Mouse (Mus musculus): Measurements from ENCODE around the gene Tpcn2.

The Tpcn2 gene

GRCm38 (mm10) chr7:145283487-145284187 is at the start of gene Tpcn2:
TSS of gene Tpcn2 (minus strand) at chr7:145284011.
- DNase-seq: peak; percentile 96 to 97

DNA sequence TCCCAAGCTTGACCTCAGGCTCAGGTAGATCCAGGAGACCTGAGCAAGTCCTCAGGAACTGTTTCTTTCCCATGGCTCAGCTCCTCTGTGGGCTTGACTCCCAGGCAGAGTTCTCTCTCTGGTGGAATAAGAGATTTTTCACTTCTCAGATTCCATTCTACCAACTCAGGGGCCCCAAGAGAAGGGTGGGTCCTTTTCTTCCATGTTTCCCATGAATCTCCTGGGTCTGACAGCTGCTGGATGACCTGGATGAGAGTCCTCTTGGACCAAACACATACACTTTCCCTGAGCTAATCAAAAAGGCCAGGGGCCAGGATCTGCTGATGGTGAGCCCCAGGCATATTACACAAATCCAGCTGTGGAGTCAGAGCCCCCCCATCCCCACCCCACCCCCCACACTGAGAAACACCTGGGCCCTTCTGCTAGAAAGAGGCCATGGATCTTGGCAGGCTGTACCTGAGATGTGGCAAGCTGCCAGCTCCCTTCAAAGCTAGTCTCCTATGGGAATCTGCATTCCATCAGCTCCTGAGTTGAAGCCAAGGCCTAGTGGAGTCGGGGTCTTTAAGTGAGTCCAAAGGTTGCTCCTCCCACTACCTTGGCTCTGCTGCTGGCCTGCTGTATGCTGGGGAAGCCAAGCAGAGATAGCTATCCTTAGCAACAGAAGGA is 48.7 kb upstream of the Tpcn2 start:
- DNase-seq: peak; percentile 43 to 57

- no peak for DNase-seq
Observed at GRCm38 (mm10) chr7:145330641-145331040, 46.8 kb upstream of the Tpcn2 start.

DNA sequence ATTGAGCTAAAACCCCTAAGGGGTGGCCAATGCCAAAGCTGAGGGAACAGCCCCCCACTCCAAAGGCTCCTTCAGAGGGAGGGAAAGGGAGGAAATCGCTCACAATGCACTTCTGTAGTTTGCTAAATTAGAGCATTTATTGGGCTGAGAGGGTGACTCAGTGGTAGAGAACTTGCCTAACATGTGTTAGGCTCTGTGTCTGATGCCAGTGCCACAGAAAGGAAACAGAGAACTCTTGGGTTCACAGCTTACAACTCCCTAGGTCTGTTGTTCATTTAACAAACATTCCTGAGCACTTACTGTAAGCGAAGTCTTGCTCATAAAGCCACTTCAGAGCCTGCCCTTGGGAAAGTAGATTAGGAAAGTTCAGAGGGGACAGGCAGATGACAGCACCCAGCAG is 46.2 kb upstream of the Tpcn2 start:
- DNase-seq: no peak

GRCm38 (mm10) chr7:145325697-145326096 is 41.9 kb upstream of the Tpcn2 start:
- DNase-seq: no peak

- no peak for DNase-seq
Observed at GRCm38 (mm10) chr7:145323607-145324006, 39.8 kb upstream of the Tpcn2 start.

DNA sequence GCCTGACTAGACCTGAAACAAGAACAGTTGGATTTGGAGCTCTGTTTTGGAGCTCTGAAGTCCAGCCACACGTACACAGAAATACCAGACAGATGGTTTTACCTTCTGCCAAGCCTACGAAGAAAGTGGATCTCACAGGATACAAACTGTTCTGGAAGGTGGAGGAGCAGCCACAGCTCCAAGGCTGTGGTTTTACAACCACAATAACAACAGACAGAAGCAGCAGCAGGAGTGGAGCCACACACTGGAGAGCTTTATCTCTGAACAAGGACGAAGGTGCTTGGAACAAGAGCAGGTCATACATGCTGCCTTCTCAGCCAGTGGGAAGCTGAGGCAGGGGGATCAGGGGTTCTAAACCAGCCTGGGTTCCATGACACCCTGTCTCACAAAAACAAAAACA is 35.7 kb upstream of the Tpcn2 start:
- DNase-seq: no peak

- no peak for DNase-seq
Observed at GRCm38 (mm10) chr7:145317522-145317921, 33.7 kb upstream of the Tpcn2 start.

DNA sequence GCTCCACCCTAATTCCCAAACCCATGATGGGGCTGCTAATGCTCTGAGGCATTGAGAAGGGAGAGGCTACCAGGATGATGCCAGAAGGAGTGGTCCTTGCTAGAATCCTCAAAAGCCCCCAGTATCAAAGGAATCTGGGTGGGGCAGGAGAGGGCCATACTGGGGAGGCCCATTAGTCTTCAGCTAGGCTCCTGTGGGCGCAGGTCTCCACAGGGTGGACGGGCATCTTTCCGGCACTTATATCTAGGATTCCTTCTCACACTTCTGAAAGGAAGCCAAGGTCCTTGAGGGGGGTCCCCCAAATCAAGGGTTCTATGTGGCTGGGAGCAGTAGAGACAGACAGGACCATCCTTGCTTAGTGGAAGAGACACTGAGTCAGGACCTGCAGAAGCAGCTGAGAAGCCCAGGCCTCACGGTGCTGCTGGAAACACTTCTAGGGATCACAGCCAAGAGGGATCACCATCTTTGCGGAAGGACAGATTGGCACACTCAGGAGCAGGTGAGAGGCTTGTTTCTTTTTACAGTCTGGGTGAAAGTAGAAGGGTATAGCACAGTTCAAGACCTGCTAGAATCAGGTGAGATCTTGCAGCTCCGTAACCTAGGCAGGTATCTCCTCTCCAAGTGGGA is 31.1 kb upstream of the Tpcn2 start, which contains the start of gene Mrgprd:
Mrgprd (plus strand) TSS at position 51 of the 627 bp plus-strand sequence.
- DNase-seq: no peak

DNA sequence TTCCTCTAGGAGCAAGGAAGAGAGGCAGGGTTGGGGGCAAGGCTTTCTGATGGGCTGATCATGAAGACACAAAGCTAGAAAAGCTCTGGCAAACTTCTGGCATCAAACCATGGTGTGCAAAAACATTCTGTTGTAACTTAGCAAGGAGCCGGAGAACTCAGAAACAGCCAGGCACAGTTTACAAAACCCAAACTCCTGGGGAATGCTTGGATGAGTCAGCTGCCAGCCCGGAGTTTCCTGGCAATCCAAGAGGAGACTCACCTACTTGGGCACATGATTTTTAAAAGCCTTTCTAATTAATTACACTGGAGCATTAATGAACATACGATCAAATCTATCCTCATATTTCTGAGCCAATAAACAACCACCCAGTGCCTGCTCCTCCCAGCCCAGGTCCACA is 28.3 kb upstream of the Tpcn2 start:
- DNase-seq: no peak

DNA sequence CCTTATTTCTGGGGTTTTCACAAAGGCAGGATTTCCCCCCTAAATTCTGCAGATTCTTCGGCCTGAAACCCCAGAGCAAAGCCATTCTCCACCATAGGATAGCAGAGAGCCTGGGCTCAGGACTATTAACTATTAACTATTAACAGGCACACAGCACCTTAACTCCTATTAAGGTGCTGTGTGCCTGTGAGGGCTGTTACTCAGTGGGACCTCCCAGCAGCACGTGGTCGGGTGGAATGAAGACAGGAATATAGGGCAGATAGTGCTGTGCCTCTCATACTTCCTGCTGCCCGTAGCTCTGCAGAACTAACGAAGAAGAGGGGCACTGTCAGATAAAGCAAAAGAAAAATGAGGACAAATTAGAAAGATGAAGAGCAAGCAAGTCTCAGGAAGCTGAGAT is 26.7 kb upstream of the Tpcn2 start:
- no peak for DNase-seq

- no peak for DNase-seq
Observed at GRCm38 (mm10) chr7:145309877-145310276, 26.1 kb upstream of the Tpcn2 start.

DNA sequence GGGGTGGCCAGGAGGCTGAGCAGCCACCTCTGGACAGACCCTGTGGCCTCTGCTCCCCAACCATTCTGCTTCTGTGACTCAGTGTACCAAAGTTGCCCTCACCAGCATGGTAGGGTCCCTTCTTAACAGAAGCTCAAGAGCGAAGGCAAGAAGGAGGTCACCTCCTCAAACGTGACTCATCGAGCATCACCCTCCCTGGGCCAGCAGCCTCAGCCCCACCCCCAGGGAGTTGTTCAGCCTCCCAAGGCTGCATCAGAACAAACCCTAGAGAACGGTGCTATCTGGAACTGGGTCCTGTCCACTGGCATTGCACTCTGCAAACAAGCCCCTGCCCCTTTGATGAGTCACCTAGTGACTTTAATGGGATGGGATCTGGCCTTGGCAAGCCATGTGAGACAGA is 25.1 kb upstream of the Tpcn2 start:
- DNase-seq: no peak

GRCm38 (mm10) chr7:145308061-145308675 is 24.4 kb upstream of the Tpcn2 start:
- DNase-seq: no peak

DNA sequence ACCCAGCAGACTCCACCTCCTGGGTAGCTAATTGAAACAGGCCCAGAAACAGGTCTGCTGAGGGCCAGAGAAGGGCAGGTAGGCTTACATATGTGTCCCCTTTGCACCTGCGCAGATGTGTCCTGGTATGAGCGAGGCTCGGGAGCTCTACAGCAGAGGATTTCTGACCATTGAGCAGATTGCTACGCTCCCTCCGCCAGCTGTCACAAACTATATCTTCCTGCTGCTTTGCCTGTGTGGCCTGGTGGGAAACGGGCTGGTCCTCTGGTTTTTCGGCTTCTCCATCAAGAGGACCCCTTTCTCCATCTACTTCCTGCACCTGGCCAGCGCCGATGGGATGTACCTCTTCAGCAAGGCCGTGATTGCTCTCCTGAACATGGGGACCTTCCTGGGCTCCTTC is 23.8 kb upstream of the Tpcn2 start:
- no peak for DNase-seq

DNA sequence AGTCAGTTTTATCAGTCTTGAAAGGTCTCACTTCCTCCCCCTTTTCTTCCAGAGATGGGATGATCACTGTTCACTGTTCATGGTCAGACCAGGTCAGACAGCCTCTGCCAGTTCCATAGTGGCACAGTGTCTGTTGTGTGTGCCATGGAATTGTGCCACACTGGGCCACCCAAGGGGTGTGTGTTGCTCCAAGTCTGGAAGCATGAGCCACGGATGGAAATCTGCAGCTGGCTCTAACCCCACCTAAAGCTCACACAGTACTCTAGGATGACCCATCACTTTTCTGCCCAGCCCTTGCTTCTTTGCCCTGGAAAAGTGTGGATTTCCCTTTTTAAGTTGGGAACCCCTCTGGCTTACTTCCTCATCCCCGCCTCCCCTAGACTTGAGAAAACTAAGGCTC is 20.3 kb upstream of the Tpcn2 start:
- DNase-seq: no peak

- DNase-seq: peak; percentile 82 to 91
Observed at GRCm38 (mm10) chr7:145302488-145303285, 18.9 kb upstream of the Tpcn2 start.

DNA sequence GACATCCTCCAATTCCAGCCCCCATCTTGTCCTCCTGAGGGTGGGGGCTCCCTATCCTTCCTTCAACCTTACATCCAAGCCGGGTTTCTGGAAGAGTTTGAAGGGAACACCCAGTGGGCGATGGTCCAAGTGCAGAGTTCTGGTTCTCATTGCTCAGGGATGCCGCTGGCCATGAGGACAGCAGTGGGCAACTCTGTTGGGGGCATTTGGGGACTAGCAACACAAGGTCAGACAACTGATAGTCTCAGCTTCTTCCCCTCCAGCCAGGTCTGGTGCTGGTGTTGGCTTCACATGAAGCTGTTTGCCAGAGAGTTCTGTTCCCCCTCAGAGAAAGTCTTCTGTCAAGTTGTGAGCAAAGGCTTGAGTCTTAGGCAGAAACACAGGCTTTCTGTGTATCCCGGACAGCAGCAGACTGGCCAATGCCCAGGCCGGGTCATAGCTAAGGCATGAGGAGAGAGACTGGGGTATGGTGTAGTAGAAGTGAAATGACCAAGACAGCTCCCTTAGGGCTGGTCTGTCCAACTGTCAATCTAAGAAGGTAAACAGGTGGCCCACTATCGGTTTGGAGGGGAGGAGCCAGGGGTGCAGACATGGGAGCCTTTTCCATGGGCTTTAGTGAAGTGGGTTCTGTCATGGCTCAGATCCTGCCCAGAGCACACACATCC is 17.7 kb upstream of the Tpcn2 start:
- DNase-seq: no peak

DNA sequence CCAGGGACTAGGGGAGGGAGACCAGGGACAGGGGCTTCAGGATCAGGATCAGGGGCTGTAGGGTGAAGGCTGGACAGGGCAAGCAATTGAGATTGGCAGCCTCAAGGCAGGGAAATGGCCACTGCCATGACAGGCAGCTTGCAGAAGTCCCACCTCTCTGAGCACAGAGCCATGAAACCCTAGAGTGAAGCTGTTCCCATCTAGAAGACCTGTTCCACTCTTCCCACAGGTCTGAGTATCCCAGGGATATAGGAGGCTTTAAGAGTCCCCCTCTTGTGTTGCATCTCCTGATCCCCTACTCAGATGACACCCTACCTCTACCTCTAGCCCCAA is 17.2 kb upstream of the Tpcn2 start:
- no peak for DNase-seq

DNA sequence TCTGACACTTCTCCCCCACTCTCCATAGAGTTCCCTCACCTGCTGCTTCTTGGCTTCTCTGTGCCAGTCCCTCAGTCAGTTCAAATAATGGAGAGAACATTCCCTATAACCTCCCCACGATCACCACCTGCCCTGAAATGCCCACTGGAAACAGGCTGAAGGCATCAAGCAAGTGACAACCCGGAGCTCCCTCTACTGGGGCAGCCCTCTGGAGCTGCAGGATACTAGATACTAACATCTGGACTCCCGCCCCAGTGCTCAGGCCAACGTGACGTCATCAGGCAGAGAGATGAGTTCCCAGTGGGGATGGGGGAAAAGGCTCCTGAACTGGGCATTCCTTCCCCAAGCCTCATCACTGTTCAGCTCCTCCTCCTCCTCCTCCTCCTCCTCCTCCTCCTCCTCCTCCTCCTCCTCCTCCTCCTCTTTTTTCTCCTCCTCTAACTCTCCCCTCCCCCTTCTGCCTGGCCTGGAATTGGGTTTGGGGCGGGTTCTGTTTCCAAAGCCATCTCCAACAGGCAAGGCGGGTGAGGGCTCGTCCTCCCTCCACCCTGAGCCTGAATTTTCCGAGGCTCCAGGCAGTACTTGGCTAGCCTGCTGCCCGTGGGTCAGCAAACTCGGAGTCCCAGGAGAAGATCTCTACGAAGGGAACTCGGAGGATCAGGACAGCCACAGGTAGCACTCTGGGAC is 16.7 kb upstream of the Tpcn2 start, which contains the start of gene Mrgprf:
Mrgprf (plus strand) TSS at position 508 of the 687 bp plus-strand sequence.
- peak; percentile 45 to 52 for DNase-seq

DNA sequence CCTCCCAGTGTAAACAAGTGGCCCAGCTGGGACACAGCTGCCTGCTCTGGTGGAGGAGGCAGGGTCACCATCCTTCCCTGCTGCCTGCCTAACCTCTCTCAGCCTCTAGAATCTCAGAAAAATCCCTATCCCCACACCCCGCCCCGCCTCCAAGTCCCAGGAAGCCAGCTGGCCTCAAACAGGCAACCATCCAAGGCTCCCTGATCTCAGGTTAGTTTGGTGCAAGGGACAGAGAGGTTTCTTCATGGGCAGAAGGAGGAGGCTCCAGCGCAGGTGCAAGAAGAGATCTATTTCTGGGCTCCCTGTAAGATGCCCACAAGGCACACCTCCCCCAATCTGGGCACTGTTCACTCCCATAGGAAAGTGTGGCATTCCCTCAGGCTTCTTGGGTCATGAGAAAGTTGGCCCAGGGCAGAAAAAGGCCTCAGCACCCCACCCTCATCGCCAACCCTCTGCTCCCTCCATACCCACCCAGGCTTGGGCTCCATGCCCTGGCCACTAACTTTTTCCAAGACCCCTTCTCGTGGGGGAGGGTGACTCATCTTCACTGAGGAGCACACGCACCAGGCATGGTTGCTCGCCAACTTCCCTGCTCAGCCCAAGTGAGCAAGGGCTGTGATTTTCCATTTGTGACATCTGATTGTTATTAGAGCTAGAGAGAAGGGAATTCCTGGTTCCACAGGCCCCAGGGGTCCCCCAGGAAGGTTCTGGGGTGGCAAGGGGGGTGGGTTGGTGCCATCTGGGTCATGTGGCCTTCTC is 15.9 kb upstream of the Tpcn2 start:
- DNase-seq: peak; percentile 61 to 73

Measured in kidney, postnatal 4 days (tissue).